Mouse (Mus musculus): ENCODE results near the gene Atp6v0c.

Atp6v0c gene

GRCm38 (mm10) chr17:24199252-24199651 is 29.8 kb upstream of the Atp6v0c start:
- no peak for DNase-seq (ENCODE audit: extremely low spot score, low spot score)

DNA sequence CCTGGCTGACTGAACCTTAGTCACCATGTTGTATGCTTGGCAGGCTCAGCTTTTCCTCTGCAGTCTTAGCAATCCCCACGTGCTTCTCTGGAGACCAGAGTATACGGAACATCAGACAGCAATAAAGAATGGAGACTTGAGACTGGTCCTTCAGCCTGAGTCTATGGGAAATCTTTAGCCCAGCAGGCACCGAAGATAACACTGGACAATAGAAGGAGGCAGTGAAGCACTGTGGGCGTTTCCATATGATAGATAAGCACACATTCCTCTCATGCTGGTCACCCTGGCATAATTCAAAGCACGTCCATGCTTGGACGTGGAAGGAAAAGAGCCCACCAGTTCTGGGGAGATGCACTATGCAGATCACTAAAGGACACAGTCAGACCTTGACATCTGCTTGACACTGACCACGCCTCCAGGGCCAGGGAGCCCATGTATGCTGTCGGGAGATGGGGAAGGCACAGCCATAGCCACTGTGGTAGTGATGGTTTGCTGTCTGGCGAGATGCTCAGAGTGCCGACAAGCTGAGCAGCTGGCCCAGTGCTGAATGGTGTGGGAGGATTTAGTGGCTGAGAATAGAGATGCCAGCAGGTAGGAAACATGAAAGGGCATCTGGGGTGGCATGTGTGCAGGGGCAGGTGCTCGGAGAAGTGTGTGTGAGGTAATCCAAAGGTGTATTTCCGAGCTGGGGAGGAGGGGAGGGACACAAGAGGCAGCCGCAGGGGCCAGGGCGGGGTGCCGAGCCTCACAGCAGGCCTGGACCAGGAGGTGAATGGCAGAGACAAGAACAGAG is 27.7 kb upstream of the Atp6v0c start:
- no peak for DNase-seq (ENCODE audit: extremely low spot score, low spot score)

- no peak for DNase-seq (ENCODE audit: extremely low spot score, low spot score)
Observed at GRCm38 (mm10) chr17:24195349-24195748, 25.8 kb upstream of the Atp6v0c start.

DNA sequence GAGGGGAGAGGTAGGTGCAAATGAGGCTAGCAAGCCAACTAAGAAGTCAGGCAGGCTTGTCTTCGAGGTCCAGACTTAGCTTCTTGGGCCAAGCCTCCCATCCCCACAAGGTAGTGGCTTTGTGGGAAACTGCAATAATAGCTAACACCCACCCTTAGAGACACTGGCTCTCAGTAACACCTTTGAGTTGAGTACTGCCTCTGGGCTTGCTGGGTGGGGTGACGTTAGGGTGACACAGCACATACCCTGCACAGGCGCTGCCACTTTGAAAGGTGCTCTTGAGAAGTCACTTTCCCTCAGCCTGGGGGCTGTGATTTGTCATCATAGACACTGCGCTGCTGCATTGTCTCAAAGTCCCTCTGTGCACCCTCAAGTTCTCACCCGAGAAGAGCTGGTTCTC is 24.3 kb upstream of the Atp6v0c start:
- no peak for DNase-seq (ENCODE audit: extremely low spot score, low spot score)

DNA sequence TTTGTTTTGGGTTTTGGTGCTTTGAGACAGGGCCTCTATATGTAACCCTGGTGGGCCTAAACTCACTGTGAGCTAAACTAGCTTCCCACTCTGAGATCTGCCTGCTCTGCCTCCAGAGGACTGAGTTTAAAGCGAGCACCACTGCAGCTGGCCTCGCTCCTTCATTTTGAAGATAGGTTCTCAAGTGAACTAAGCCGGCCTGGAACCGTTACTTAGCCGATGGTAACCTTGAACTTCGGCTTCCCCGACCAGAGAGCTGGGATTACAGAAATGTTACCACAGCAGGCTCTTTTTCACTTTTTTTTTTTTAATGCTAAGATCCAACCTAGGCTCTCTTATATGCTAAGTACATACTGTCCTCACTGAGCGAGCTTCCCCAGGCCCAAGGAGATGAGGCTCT is 23.8 kb upstream of the Atp6v0c start:
- no peak for DNase-seq (ENCODE audit: extremely low spot score, low spot score)

DNA sequence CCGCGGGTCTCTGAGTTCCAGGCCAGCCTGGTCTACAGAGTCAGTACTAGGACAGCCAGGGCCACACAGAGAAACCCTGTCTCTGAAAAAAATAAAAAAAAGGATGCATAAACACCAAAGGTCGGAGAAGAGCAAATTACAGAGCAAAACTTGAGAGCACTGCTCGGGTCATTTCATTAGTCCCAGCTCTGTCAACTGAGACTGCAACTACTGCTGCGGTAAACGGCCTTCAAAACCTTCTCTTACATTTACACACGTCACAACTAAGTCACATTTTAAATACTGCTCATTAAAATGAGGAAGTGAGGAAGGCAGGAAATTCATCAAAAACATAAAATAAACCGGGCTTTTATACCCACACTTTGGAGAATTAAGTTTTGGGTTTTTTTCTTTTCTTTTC is 23.3 kb upstream of the Atp6v0c start:
- no peak for DNase-seq (ENCODE audit: extremely low spot score, low spot score)

GRCm38 (mm10) chr17:24191481-24191880 is 22.0 kb upstream of the Atp6v0c start:
- no peak for DNase-seq (ENCODE audit: extremely low spot score, low spot score)

DNA sequence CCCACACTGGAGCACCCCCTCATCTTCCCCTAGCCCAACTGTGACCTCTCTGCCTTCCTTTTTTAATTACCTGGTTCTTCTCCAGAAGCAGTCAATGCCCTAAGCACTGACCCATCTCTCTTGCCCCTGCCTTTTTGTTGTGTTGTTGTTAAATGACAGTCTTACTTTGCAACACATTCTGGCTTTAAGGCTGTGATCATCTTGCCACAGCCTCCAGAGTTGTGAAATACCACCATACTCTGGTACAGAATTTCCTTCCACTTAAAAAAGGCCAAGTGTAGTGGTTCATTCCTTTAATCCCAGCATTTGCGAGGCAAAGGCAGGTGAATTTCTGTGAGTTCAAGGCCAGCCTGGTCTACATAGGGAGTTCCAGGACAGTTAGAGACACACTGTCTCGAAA is 21.4 kb upstream of the Atp6v0c start:
- DNase-seq (ENCODE audit: extremely low spot score, low spot score), result no peak

- DNase-seq (ENCODE audit: extremely low spot score, low spot score), result no peak
Observed at GRCm38 (mm10) chr17:24174259-24174658, 4.8 kb upstream of the Atp6v0c start.

- peak; percentile 56 for DNase-seq (ENCODE audit: extremely low spot score, low spot score)
Observed at GRCm38 (mm10) chr17:24173423-24173822, 3.9 kb upstream of the Atp6v0c start.

DNA sequence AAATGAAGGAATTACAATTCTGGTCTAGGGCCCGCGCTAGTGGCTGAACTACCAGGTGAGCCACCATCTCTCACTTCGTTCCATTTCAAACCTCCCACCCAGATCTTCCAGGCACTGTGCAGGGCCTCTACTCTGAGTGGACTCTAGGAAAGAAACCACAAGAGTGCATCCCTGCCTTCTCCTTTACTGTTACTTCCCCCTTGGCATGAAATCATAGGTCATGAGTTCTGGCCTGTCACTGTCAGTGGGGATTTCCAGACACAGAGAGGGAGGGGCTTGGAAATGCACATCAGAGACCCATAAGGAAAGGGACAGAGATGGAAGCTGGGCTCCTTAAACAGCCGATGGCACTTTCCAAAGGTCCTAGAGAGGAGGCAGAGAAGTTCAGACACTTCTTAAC is 2.2 kb upstream of the Atp6v0c start:
- DNase-seq (ENCODE audit: extremely low spot score, low spot score), result no peak

- DNase-seq (ENCODE audit: extremely low spot score, low spot score), result no peak
Observed at GRCm38 (mm10) chr17:24170729-24171128, 1.2 kb upstream of the Atp6v0c start.

DNA sequence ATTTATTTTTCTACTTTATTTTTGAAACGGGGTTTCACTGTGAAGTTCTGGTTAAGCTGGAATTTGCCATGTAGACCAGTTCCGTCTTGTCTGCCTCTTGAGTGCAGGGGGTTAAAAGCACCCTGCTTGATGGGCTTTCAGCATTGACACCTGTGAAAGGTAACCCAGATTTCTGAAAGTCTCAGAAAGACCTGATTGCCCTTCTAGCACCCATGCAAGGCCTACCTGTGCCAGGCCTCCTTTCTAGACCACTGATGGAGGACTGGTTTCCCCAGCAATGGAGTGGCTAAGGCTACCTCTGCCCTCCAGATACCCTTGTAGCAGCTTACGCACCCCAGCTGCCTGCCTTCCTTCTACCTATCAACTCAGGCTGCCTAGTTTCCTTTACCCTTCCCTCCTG is 623 bp upstream of the Atp6v0c start:
- no peak for DNase-seq (ENCODE audit: extremely low spot score, low spot score)

DNA sequence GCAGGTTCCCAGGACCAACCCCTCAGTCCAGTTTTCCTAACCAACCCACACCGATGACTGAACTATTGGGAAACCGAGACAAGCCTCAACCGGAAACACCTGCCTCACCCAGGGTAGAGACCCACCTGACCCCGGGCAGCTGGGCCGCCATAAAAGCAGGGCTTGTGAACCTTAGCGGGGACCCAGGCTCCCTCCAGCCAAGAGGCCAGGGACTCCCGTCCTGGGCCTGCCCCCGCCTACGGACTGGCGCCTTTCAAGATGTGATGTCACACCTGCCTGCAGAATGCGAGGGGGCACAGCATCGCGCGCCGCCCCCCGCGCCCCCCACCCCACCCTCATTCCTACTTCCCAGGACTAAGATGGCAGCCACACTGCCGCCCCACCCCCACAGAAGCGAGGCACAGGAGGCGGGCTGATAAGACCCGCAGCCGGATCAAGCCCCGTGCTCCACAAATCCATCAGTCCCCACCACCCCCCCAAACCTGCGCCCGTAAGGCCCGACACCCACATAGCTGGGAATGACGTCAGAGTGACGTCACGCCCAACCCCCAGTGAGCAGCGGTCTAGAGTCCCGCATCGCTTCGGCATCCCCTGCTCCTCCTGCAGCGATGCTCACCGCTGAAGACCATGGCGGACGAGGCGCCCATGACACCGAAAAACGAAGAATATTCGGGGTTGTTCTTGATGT is 768 bp downstream of the Atp6v0c start:
- peak; percentile 67 for DNase-seq (ENCODE audit: extremely low spot score, low spot score)

DNA sequence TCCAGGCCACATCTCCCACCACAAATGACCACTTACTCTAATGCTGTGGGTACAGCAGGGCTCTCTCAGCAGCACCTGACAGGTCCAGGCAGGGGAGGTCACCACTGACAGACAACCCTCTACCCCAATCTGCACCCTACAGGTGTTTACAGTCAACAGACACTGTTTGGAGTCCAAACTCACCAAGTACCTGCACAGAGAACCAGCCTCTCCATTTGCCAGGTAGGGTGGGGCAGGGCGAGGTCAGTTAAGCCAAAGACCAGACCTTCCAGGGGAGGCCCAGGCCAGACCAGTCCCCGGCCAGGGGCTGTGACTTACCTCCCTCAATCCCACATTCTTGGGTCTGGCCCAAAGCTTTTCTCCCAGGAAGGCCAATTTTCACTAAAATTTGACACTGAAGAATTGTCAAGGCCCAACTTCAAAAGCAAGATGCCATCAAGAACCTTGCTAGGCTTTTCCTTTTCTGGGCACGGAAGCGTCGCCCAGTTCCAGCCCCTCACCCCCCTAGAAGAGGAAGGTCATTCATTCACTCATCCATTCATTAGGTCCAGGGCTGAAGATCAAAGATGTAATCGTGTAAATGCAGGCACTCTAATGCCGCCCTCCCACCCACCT is 1.5 kb downstream of the Atp6v0c start:
- no peak for DNase-seq (ENCODE audit: extremely low spot score, low spot score)

DNA sequence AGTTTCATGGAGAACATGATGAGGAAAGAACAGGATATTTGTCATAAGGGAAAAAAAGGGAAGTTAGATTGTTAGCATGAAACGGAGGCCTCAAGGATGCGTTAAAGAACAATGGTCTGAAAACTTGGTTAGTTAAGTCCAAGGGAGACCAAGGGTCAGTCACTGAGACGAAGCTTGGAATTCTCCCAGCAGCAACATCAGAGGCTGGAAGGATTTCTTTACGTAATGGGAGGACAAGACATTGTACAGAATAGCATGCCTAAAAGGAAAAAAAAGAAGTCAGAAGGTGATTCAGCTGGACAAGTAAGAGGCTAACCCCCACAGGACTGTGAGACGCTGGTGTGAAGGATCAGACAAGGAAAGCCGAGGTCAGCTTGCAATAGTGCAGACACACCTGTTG is 2.4 kb downstream of the Atp6v0c start:
- DNase-seq (ENCODE audit: extremely low spot score, low spot score), result no peak

DNA sequence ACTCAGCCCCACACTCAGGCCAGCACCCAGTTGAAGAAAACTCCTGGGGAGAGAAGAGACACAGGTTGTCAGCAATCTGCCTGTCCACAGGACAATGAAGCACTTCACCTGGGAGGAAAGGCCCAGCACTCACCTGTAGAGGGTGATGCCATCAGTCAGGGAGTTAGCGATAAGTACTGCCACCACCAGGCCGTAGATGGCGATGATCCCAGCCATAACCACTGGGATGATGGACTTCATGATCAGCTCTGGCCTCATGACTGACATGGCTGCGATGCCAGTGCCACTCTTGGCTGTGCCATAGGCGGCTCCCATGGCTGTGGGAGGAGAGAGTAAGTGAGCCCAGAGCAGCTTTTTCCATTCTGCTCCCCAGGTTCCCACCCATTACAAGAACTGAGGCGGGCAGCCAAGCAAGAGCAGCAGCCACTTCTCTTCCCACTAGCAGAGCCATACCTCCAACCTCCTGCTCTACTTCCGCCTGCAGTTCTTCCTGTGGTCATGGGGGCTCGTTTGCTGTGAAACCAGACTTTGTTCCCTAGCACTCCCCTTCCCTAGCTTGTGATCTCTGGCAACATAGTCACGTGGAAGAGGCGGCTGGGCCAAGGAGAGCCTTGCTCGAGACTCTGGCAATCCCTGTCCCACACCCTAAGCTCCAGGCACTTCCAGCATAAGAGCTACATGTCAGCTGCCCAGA is 4.8 kb downstream of the Atp6v0c start:
- DNase-seq (ENCODE audit: extremely low spot score, low spot score), result no peak

- DNase-seq (ENCODE audit: extremely low spot score, low spot score), result peak; percentile 100
Observed at GRCm38 (mm10) chr17:24163176-24163962, 6.1 kb downstream of the Atp6v0c start, which contains the start of gene Amdhd2. TSS of gene Amdhd2 (minus strand) at chr17:24163766.

- no peak for DNase-seq (ENCODE audit: extremely low spot score, low spot score)
Observed at GRCm38 (mm10) chr17:24162584-24163175, 6.8 kb downstream of the Atp6v0c start.

GRCm38 (mm10) chr17:24161466-24161865 is 8.0 kb downstream of the Atp6v0c start:
- DNase-seq (ENCODE audit: extremely low spot score, low spot score), result no peak

- DNase-seq (ENCODE audit: extremely low spot score, low spot score), result no peak
Observed at GRCm38 (mm10) chr17:24157526-24157925, 12.0 kb downstream of the Atp6v0c start.

Measured in neural tube, embryonic 10.5 days (tissue).